Mouse (Mus musculus) erythroblast, embryonic 14.5 days (primary cell): ENCODE data around the gene Tmem255a. TPM values are rescaled to one million over a fixed set of nuclear protein-coding genes. Genes with fewer than 3 reads are reported as not detected.

Experiments
- H3K27me3 ChIP-seq: 2 replicates; pipeline ENCODE4 v1.6.1; 2012; ENCODE audit warnings: inconsistent platforms; ENCODE audit not compliant: control insufficient read depth
- H3K36me3 ChIP-seq: 2 replicates; pipeline ENCODE4 v1.6.1; 2012; ENCODE audit warnings: mild to moderate bottlenecking, inconsistent platforms; ENCODE audit not compliant: control insufficient read depth
- H3K4me1 ChIP-seq: 2 replicates; pipeline ENCODE4 v1.6.1; 2012; ENCODE audit warnings: inconsistent platforms; ENCODE audit not compliant: control insufficient read depth
- H3K4me3 ChIP-seq: replicated peaks from 2 replicates; pipeline ENCODE3; 2012; ENCODE audit warnings: moderate library complexity, mild to moderate bottlenecking, inconsistent platforms
- H3K9me3 ChIP-seq: 2 replicates; pipeline ENCODE4 v1.6.1; 2012; ENCODE audit warnings: low read length, inconsistent platforms, mixed read lengths; ENCODE audit not compliant: control insufficient read depth
- GATA1 ChIP-seq: IDR thresholded peaks from 2 replicates; pipeline ENCODE4 v1.6.1; 2012; ENCODE audit warnings: low read length, inconsistent platforms, mixed read lengths
- TAL1 ChIP-seq: IDR thresholded peaks from 3 replicates; pipeline ENCODE4 v1.6.1; 2012; ENCODE audit warnings: low read length, inconsistent platforms, mixed read lengths
- polyA plus RNA-seq: library from polyadenylated mRNA; stranded (reverse); fragments of >175 nt; gene quantifications from 2 replicates; pipeline ENCODE4 v1.2.3, GENCODE M21; 2012

Tmem255a gene
- polyA plus RNA-seq = not detected in 2 replicates

DNA sequence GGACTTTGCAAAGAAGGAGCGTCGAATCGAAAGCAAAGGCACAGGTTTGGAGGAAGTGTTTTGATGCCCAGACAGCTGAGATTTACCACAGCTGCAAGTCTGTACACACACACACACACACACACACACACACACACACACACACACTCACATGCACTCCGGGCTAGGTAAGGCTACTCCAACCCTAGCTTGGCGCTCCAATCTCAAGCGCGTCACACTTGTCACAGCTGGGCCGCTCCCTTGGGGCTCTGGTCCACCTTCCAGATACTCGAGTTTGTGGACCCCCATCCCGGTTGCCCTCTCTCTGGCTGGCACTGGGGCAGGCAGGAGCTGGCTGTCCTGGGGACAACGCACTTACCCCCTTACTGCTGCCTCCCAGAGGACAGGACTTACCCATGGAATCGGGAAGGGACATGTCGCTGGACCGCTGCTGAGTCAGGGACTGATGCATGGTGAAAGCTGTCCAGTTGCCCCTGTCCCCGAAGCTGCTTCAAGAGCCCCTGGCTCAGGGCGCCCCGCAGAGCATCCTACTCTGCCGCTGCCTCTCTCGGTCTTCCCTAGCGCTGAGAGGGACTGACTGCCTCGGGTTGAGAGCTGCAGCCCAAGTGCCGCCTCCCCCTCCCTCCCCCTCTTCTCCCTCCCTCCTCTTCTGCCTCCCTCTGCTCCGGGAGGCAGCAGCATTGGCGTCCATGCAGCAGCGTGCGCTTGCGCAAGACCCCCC is at the start of gene Tmem255a:
Gene Tmem255a, minus strand, starts transcription at position 589 of the 721 bp plus-strand sequence.
- TF ChIP-seq GATA1 (no peak), TAL1 (no peak)
- Histone ChIP-seq H3K9me3 (no peaks in the 10 kb centered on the region; the same call in 1 of the 2 replicates), H3K36me3 (no peaks in the 10 kb centered on the region), H3K4me3 (no peak within 1 kb of the TSS), H3K4me1 (no peaks in the 10 kb centered on the region), H3K27me3 (peaks cover 37% of the 10 kb centered on the region)

DNA sequence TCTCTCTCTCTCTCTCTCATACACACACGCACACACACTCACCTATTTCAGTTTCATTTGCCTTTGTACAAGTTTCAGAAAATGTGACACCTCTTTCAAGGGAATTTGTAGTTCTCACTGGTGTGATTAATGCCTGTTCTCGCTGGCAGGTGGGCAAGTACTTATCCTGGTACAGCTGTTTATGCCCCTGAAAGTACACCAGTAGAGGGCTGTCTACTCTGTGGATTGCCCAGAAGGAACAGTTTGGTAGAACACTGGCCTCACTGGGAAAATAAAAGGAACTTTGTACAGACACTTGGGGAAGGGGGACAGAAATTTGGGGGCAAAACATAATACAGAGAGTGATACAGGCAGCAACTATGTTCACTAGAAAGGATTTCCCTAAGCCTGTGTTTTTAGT is 7.4 kb upstream of the Tmem255a start:
- H3K4me1 ChIP-seq = no peaks in the 10 kb centered on the region
- H3K27me3 ChIP-seq = no peaks in the 10 kb centered on the region
- no peak overlapping the region for H3K4me3 ChIP-seq
- no peak for TF ChIP-seq GATA1
- no peak for TF ChIP-seq TAL1
- no peaks in the 10 kb centered on the region for H3K9me3 ChIP-seq
- no peaks in the 10 kb centered on the region for H3K36me3 ChIP-seq

DNA sequence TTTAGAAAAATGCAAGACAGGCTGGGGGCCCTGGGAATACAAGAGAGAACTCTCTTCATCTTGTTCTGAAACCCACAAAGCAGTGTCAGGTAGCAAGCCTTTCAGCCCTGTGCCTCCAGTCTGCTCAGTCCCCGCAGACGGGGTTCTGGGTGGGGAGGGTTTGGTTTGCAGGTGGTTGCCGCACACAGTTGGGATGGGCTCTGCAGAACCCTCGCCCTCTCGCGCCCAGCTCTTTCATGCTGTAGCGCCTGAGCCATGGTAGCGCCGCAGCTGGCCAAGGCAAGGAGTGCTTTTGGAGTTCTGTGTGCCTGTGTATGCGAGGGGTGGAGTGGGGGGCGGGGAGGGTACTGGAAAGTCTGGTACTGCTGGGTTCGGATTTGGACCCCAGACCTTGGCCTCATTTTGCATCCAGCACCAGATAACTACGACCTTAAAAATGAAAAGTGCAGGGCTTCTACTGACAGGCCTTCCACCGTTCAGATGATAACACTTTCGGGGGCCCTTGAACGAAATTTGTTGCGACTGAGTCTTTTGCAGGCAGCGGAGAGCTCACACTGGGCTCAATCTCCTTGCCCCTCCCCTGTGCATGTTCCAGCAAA is 1.8 kb downstream of the Tmem255a start:
- TF ChIP-seq TAL1 = no peak
- no peak for TF ChIP-seq GATA1
- Histone ChIP-seq H3K9me3 (no peaks in the 10 kb centered on the region; the same call in 1 of the 2 replicates), H3K4me3 (no peak overlapping the region), H3K36me3 (no peaks in the 10 kb centered on the region), H3K27me3 (peaks cover 37% of the 10 kb centered on the region), H3K4me1 (no peaks in the 10 kb centered on the region)

DNA sequence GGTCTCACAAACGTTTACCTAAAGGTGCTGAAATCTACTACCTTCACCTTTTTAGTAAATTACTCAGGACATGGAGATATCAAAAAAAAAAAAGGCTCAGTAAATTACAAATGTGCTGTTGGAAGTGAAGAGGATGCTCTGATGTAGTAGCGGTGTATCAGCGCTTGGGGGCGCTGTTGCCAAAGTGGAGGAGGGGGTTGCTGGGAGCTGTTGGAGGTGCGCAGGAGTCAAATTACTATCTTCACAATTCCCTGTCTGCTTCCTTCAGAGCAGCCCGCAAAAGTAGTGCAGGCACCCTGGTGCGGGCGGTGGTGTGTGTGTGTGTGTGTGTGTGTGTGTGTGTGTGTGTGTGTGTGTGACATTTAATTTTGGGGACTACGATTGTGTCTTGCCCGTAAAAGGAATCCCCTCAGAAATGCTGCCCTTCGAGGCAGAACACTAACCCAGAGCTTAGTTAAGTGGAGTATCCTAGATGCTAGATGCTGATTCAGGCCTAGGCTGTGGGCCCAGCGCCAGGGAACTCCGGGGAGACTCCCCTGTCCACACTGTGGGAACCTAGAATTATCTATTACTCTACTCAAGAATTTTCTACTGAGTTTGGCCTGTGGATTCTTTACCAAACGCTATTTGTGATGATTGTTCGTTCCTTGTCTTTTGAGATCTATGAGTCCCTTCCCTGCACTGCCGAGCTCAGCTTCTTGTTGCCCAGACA is 2.4 kb downstream of the Tmem255a start:
- Histone ChIP-seq H3K36me3 (no peaks in the 10 kb centered on the region), H3K4me3 (no peak overlapping the region), H3K4me1 (no peaks in the 10 kb centered on the region), H3K27me3 (peaks cover 37% of the 10 kb centered on the region), H3K9me3 (no peaks in the 10 kb centered on the region; the same call in 1 of the 2 replicates)
- TF ChIP-seq GATA1 = no peak
- TF ChIP-seq TAL1 = no peak

DNA sequence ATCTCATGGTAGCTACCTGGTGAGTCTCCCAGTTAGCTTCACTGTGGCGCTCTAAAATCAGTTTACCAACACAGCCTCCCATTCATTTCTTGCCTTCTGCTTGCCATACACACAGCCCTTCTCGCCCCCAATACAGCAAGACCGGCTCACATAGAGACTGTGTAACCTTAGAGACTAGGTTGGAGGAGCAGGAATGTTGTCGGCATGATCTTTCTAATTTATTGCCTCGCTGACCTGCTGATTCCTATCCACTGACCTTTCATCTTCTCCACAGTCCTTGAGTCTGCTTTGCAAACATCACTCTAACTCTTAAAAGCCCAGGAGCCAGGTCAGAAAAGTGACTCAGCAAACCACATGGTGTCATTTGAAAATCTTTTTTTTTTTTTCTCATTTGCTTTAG is 4.6 kb downstream of the Tmem255a start:
- Histone ChIP-seq H3K27me3 (peaks cover 34% of the 10 kb centered on the region), H3K4me3 (no peak overlapping the region), H3K36me3 (no peaks in the 10 kb centered on the region), H3K4me1 (no peaks in the 10 kb centered on the region), H3K9me3 (no peaks in the 10 kb centered on the region; the same call in 1 of the 2 replicates)
- no peak for TF ChIP-seq TAL1
- no peak for TF ChIP-seq GATA1

DNA sequence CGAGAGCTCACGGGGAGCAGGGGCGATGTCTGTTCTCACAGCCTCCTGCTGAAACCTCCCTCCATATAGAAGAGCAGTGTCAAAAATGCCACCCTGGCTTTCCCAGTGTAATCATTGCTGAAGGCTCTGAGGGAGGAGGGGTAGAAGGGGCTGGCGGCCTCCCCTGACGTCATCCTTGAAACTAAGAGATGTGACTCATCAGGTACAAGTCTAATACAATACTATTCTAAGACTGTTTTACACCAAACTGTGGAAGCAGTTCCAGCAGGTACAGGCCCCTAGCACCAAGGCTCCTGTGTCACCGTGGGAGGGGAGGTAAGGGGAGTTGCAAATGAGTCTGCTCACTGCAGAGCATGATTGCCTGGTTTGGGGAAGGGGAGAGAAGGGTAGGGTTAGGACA is 5.1 kb downstream of the Tmem255a start:
- no peaks in the 10 kb centered on the region for H3K36me3 ChIP-seq

DNA sequence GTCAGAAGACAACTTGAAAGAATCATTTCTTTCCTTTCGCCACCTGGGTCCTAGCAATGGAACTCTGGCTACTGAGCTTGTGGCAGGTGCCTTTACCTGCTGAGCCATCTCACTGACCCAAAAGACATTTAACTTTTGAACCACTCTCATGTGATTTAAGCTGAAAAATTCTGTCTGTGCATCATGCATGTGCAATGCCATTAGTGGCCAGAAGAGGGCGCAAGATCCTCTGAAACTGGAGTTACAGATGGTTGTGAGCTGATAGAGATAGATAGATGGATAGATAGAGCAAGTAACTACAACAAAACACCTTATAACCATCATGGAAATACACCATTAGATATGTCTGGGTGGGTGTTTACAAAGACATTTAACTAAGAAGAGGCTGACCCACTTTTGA is 14.5 kb downstream of the Tmem255a start:
- H3K4me3 ChIP-seq = no peak overlapping the region
- no peaks in the 10 kb centered on the region for H3K4me1 ChIP-seq
- no peaks in the 10 kb centered on the region for H3K27me3 ChIP-seq
- H3K9me3 ChIP-seq = no peaks in the 10 kb centered on the region
- no peaks in the 10 kb centered on the region for H3K36me3 ChIP-seq
- TF ChIP-seq TAL1 = no peak
- TF ChIP-seq GATA1 = no peak

More for the DNA sequence above, 5.1 kb downstream of the Tmem255a start:
- no peak for TF ChIP-seq GATA1
- no peak for TF ChIP-seq TAL1
- Histone ChIP-seq H3K9me3 (no peaks in the 10 kb centered on the region; the same call in 1 of the 2 replicates), H3K4me3 (no peak overlapping the region), H3K4me1 (no peaks in the 10 kb centered on the region), H3K27me3 (peaks cover 29% of the 10 kb centered on the region)

DNA sequence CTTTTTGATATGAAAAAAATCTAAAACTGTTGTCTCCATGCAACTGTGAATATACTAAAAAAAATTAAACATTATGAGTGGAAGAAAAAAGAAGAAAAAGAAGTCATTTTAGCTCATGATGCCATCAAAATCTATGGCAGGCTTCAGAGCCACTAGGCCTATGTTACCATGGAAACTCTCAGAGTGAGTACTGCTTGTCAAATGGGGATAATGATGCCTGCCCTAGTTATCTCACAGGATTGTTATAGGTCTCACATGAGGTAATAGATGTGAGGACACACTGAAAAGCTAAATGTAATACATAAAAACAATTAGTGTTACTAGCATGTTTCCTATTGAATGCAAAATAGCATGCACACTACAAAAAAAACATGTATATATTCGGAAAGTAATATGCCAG is 22.4 kb downstream of the Tmem255a start:
- no peaks in the 10 kb centered on the region for H3K9me3 ChIP-seq
- no peak overlapping the region for H3K4me3 ChIP-seq
- no peaks in the 10 kb centered on the region for H3K4me1 ChIP-seq
- TF ChIP-seq TAL1 = no peak
- no peak for TF ChIP-seq GATA1
- no peaks in the 10 kb centered on the region for H3K36me3 ChIP-seq
- no peaks in the 10 kb centered on the region for H3K27me3 ChIP-seq

DNA sequence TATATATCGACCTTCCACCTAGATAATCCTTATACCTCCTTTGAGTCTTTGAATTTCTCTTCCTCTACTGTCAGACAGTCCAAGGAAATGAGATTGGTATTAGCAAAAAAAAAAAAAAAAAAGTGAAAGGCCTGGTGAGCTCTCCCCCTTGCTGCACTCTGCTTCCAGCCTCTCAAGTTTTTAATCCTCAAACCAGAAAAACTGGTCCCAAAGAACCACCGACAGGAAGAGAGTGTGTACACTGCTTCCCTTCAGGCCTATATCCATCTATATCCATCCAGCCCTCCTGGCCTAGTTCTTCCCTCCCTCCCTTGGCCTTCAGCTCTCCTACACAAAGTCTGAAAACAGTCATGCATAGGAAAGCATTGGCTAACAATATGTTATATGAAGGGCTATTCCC is 29.5 kb downstream of the Tmem255a start:
- Histone ChIP-seq H3K9me3 (no peaks in the 10 kb centered on the region), H3K4me1 (no peaks in the 10 kb centered on the region), H3K27me3 (no peaks in the 10 kb centered on the region), H3K4me3 (no peak overlapping the region), H3K36me3 (no peaks in the 10 kb centered on the region)
- TF ChIP-seq TAL1 (no peak), GATA1 (no peak)
